Mouse (Mus musculus): ENCODE results near the gene Ak2. TPM values are rescaled to one million over a fixed set of nuclear protein-coding genes. Genes with fewer than 3 reads are reported as not detected.

Ak2 gene
- polyA plus RNA-seq, 1 experiment from 2014 or later = 138 TPM

DNA sequence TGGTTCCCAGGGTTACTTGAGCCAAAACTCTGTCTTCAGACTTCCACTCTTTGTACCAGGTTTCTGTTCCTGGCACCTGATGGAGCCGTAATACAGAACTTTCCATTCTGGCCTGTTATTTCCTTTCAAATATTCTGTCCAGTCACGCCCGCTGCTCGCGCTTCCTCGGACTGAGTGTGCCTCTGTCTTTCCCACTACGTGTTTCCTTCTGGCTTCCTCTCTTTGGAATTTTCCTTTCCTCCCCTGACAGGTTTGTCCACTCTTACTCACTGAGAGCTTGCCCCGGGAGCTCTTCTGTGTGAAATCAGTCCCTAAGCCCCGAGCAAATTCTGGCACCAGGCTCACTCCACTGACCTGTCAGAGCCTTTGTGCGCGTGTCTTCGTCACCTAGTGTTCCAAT, 63.0 kb downstream of the Ak2 start:
- H3K27ac ChIP-seq (replicated peaks) = no peak overlapping the region
- H3K9me3 ChIP-seq (ENCODE audit: control insufficient read depth, low read length) = no peaks in the 10 kb centered on the region
- DNase-seq (ENCODE audit: low spot score) (no peak), ATAC-seq (ENCODE audit: low FRiP score, low TSS enrichment) (no peak)
- 0 out of 2 replicates have a peak, but pooled peaks cover 2% of the 10 kb centered on the region for H3K4me1 ChIP-seq (replicated peaks; ENCODE audit: control insufficient read depth, insufficient read depth)
- H3K4me2 ChIP-seq (replicated peaks; ENCODE audit: low read depth) = no peak overlapping the region
- WGBS = 65% methylated on average over 12 of the region's 12 CpGs
- no peaks in the 10 kb centered on the region for H3K36me3 ChIP-seq (ENCODE audit: control insufficient read depth, insufficient read depth, low read length)
- TF ChIP-seq EP300 (optimal IDR thresholded peaks at IDR 0.05) (no peak), CTCF (IDR thresholded peaks at IDR 0.05; ENCODE audit: low read depth) (no peak)
- no peak overlapping the region for H3K9ac ChIP-seq (ENCODE audit: low read length)
- no peak overlapping the region for H3K4me3 ChIP-seq (ENCODE audit: low read depth, low read length)
- no peaks in the 10 kb centered on the region for H3K27me3 ChIP-seq (ENCODE audit: control insufficient read depth, insufficient read depth, low read length)

DNA sequence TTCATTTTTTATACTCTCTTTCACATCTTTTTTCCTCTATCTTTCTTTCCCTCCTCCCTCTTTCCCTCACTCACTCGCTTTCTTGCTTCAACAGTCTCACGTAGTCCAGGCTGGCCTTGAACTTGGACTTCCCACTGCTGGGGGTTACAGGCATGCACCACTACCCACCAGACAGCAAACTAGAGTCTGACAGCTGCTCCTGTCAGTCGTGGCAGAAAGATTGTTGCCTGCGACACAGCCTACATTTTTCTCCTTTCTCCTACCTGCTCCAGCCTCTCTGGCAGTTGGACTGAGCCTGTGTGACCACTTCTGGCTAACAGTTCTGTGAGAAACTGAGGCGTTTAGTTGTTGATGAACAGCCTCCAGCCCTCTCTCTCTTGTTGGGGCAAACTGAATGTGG, 63.8 kb downstream of the Ak2 start:
- H3K27me3 ChIP-seq (ENCODE audit: control insufficient read depth, insufficient read depth, low read length) = no peaks in the 10 kb centered on the region
- no peak overlapping the region for H3K4me2 ChIP-seq (replicated peaks; ENCODE audit: low read depth)
- H3K9ac ChIP-seq (ENCODE audit: low read length) = no peak overlapping the region
- WGBS = 75% methylated on average over 5 of the region's 5 CpGs
- DNase-seq (ENCODE audit: low spot score) (no peak), ATAC-seq (ENCODE audit: low FRiP score, low TSS enrichment) (no peak)
- H3K36me3 ChIP-seq (ENCODE audit: control insufficient read depth, insufficient read depth, low read length) = no peaks in the 10 kb centered on the region
- TF ChIP-seq EP300 (optimal IDR thresholded peaks at IDR 0.05) = no peak
- TF ChIP-seq CTCF (IDR thresholded peaks at IDR 0.05; ENCODE audit: low read depth) = no peak
- peak overlapping the region; percentile 31; the same call in 1 of the 2 replicates for H3K27ac ChIP-seq (replicated peaks)
- 0 out of 2 replicates have a peak, but pooled peaks cover 2% of the 10 kb centered on the region for H3K4me1 ChIP-seq (replicated peaks; ENCODE audit: control insufficient read depth, insufficient read depth)
- no peaks in the 10 kb centered on the region for H3K9me3 ChIP-seq (ENCODE audit: control insufficient read depth, low read length)
- no peak overlapping the region for H3K4me3 ChIP-seq (ENCODE audit: low read depth, low read length)

DNA sequence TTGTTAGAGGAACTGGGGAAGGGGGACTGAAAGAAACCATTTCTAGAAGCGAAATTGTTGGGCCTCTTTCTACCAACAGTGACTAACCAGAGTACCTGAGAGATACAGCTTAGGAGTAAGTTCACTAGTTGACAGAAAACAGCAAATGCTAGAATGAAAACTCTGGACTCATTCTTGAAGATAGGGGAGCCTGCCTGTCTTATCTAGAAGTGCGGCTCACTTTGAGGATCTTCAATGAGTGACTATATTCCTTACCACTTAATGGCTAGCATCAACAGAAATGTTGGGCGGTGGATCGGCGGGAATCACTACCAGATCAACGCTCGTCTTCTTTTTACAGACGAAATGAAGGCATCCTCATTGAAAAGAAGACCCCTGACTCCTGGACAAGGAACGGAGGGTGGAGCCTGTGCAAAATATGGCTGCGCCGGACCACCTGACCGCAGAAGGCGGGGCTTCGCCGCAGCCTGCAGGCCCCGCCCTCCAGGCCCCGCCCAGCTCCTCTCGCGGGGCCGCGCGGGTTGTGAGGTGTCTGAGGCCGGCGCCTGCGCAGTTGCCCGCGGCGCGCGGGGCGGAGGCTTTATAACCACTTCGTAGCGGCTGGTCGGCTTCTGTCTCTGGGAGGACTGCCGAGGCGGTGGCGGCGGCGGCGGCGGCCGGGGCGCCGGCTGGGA, 65.9 kb downstream of the Ak2 start:
- TF ChIP-seq EP300 (optimal IDR thresholded peaks at IDR 0.05) (no peak), CTCF (IDR thresholded peaks at IDR 0.05; ENCODE audit: low read depth) (no peak)
- ATAC-seq (ENCODE audit: low FRiP score, low TSS enrichment) (peak; percentile 96), DNase-seq (ENCODE audit: low spot score) (peak; percentile 97)
- Histone ChIP-seq H3K27ac (replicated peaks) (peak overlapping the region; percentile 93), H3K9me3 (ENCODE audit: control insufficient read depth, low read length) (no peaks in the 10 kb centered on the region), H3K4me2 (replicated peaks; ENCODE audit: low read depth) (peak overlapping the region; percentile 100), H3K4me3 (ENCODE audit: low read depth, low read length) (peak overlapping the region; percentile 84), H3K4me1 (replicated peaks; ENCODE audit: control insufficient read depth, insufficient read depth) (0 out of 2 replicates have a peak, but pooled peaks cover 2% of the 10 kb centered on the region), H3K9ac (ENCODE audit: low read length) (peak overlapping the region; percentile 93), H3K36me3 (ENCODE audit: control insufficient read depth, insufficient read depth, low read length) (no peaks in the 10 kb centered on the region), H3K27me3 (ENCODE audit: control insufficient read depth, insufficient read depth, low read length) (no peaks in the 10 kb centered on the region)
- WGBS = 4% methylated on average over 39 of the region's 44 CpGs

DNA sequence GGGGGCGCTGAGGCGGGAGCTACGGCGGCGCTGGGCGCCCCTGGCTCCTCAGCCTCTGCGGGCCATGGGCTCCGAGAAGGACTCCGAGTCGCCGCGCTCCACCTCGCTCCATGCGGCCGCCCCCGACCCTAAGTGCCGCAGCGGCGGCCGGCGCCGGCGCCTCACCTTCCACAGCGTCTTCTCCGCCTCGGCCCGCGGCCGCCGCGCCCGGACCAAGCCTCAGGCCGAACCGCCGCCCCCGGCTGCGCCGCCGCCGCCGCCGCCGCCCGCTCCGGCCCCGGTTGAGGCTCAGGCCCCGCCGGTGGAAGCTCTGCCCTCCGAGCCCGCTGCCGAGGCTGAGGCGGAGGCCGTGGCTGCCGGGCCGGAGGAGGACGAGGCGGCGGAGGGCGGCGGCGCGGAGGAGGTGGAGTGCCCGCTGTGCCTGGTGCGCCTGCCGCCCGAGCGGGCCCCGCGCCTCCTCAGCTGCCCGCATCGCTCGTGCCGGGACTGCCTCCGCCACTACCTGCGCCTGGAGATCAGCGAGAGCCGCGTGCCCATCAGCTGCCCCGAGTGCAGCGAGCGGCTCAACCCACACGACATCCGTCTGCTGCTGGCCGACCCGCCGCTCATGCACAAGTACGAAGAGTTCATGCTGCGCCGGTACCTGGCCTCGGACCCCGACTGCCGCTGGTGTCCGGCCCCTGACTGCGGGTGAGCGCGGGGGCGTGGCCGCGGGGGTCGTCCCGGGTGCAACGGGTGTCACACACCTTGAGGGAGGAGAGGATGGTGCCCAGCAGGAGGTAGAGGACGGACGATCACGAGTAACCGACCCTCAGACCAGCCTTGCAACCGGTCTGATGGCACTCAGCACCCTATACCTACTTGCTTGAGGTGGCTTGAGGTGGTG, 66.7 kb downstream of the Ak2 start, which contains the start of gene Rnf19b:
Gene Rnf19b, plus strand, starts transcription at position 65 of the 886 bp plus-strand sequence.
- Histone ChIP-seq H3K4me3 (ENCODE audit: low read depth, low read length) (peak within 1 kb of the TSS; percentile 84), H3K9me3 (ENCODE audit: control insufficient read depth, low read length) (no peaks in the 10 kb centered on the region), H3K9ac (ENCODE audit: low read length) (peak within 1 kb of the TSS; percentile 93), H3K27me3 (ENCODE audit: control insufficient read depth, insufficient read depth, low read length) (no peaks in the 10 kb centered on the region), H3K27ac (replicated peaks) (peak within 1 kb of the TSS; percentile 93), H3K4me1 (replicated peaks; ENCODE audit: control insufficient read depth, insufficient read depth) (0 out of 2 replicates have a peak, but pooled peaks cover 2% of the 10 kb centered on the region), H3K36me3 (ENCODE audit: control insufficient read depth, insufficient read depth, low read length) (no peaks in the 10 kb centered on the region), H3K4me2 (replicated peaks; ENCODE audit: low read depth) (peak within 1 kb of the TSS; percentile 100)
- under 1% methylated on average over 41 of the region's 107 CpGs for WGBS
- TF ChIP-seq CTCF (IDR thresholded peaks at IDR 0.05; ENCODE audit: low read depth) = no peak
- TF ChIP-seq EP300 (optimal IDR thresholded peaks at IDR 0.05) = no peak
- DNase-seq (ENCODE audit: low spot score) = peak; percentile 59
- ATAC-seq (ENCODE audit: low FRiP score, low TSS enrichment) = peak; percentile 76

DNA sequence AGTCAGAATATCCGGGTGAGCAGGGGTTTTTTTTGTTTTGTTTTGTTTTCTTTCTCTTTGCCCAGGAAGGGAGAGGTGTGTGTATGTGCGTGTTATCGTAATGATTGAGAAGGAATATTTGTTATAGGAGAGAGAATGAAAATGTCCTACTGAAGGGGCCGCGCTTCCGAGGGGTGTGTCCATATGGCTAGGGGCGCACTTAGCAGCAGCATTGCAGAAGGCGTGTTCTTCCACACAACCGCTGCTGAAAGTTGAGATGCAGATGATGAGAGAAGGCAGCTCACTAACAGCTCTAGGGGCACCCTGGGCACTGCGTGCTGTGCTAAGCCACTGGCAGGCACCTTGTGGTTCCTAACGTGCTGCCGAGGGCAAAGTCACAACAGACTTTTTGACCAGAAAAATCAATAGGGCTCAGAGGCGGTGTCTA, 67.4 kb downstream of the Ak2 start:
- no peak overlapping the region; the same call in 1 of the 2 replicates for H3K27ac ChIP-seq (replicated peaks)
- H3K27me3 ChIP-seq (ENCODE audit: control insufficient read depth, insufficient read depth, low read length) = no peaks in the 10 kb centered on the region
- 4% methylated on average over 13 of the region's 13 CpGs for WGBS
- H3K9ac ChIP-seq (ENCODE audit: low read length) = peak overlapping the region; percentile 93
- peak overlapping the region; percentile 100 for H3K4me2 ChIP-seq (replicated peaks; ENCODE audit: low read depth)
- 0 out of 2 replicates have a peak, but pooled peaks cover 2% of the 10 kb centered on the region for H3K4me1 ChIP-seq (replicated peaks; ENCODE audit: control insufficient read depth, insufficient read depth)
- TF ChIP-seq EP300 (optimal IDR thresholded peaks at IDR 0.05) (no peak), CTCF (IDR thresholded peaks at IDR 0.05; ENCODE audit: low read depth) (no peak)
- DNase-seq (ENCODE audit: low spot score) = peak; percentile 49
- H3K36me3 ChIP-seq (ENCODE audit: control insufficient read depth, insufficient read depth, low read length) = no peaks in the 10 kb centered on the region
- peak overlapping the region; percentile 84 for H3K4me3 ChIP-seq (ENCODE audit: low read depth, low read length)
- H3K9me3 ChIP-seq (ENCODE audit: control insufficient read depth, low read length) = no peaks in the 10 kb centered on the region
- no peak for ATAC-seq (ENCODE audit: low FRiP score, low TSS enrichment)

All from stomach, postnatal 0 days (tissue).